Mouse (Mus musculus): ENCODE data around the gene Vsx2. TPM values are rescaled to one million over a fixed set of nuclear protein-coding genes. Genes with fewer than 3 reads are reported as not detected.

The Vsx2 gene
- total RNA-seq (2023), result not detected in 4 replicates

GRCm38 (mm10) chr12:84569336-84569970, at the start of gene Vsx2:
Gene Vsx2, plus strand, starts transcription at chr12:84569762.

DNA sequence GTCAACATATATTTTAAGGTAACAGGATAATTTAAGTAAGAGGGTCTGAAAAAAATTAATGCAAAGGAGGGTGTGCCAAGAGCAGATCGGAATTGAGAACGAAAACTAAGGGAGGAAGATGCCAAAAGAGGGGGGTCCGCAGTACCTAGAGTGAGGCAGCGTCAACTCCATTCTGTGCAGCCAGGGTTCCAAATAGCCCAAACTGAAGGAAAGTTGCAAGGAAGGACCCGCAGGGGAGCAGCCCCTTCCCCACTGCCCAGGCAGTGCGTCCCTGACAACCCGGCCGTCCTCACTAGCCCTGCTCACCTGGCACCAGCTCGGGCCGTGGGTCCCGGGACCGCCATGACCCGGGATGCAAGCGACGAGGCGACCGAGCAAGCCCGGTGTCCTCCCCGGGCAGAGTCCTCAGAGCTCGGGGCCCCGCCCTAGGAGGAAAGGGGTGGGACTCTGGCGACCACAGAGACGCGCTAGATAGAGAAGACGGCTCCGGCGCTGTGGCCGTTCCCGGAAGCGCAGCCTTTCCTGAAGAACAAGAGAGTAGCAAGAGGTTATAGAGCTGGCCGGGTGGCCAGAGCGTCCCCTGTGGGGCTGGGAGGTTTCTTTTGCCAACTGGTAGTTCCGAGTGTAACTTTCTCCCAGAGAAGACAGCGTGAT, 47.5 kb downstream of the Vsx2 start, which contains the start of gene Abcd4:
Gene Abcd4, minus strand, starts transcription at position 437 of the 654 bp plus-strand sequence.

DNA sequence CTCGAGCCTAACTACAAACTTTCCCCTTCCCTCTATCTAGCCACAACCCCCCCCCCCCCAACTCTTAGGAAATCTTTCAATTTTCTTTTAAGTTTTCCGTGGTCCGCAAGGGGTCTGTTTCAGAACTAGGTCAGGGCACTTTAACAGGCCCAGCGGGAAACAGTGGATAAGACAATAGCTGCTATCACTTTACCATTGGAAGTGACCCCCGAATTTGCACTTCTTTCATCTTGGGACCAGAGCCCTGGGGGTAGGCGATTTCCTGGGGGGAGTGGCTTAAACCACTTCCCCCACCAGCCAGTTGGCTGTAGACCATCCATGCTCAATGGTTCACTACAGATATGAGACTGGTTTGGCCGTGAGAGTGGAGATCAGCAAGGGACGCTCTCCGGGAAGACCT, 71.1 kb downstream of the Vsx2 start, which contains the start of gene Vrtn:
Gene Vrtn, plus strand, starts transcription at position 366 of the 400 bp plus-strand sequence.

Other genes with a start within 250 kb of the Vsx2 start
- gene Coq6, start 208.1 kb upstream of the Vsx2 start, total RNA-seq (2023), result 23.4 to 34.3 TPM (median 28.3 TPM) in 4 replicates
- gene Fam161b, start 207.9 kb upstream of the Vsx2 start, total RNA-seq (2023), result 1.4 to 2.8 TPM (median 2.6 TPM) in 4 replicates
- 26.8 to 33.3 TPM (median 29.1 TPM) in 4 replicates for gene Entpd5, start 160.7 kb upstream of the Vsx2 start, total RNA-seq (2023)
- 0.77 to 1.7 TPM (median 1.6 TPM) in 4 replicates for gene Bbof1, start 160.7 kb upstream of the Vsx2 start, total RNA-seq (2023)
- 45.3 to 47.8 TPM (median 46.1 TPM) in 4 replicates for gene Rnf113a2, start 152.6 kb upstream of the Vsx2 start, total RNA-seq (2023)
- gene Aldh6a1, start 118.8 kb upstream of the Vsx2 start, total RNA-seq (2023), result 6.7 to 11.9 TPM (median 7.9 TPM) in 4 replicates
- 17.2 to 23.1 TPM (median 22.6 TPM) in 4 replicates for gene Lin52, start 118.3 kb upstream of the Vsx2 start, total RNA-seq (2023)
- gene Abcd4, start 47.7 kb downstream of the Vsx2 start, total RNA-seq (2023), result 17.5 to 20.0 TPM (median 18.4 TPM) in 4 replicates
- not detected in 4 replicates for gene Vrtn, start 71.3 kb downstream of the Vsx2 start, total RNA-seq (2023)
- gene Syndig1l, start 129.1 kb downstream of the Vsx2 start, total RNA-seq (2023), result not detected in 4 replicates
- 41.5 to 51.5 TPM (median 48.5 TPM) in 4 replicates for gene Npc2, start 203.4 kb downstream of the Vsx2 start, total RNA-seq (2023)
- 49.9 to 75.6 TPM (median 61.5 TPM) in 4 replicates for gene Isca2, start 203.5 kb downstream of the Vsx2 start, total RNA-seq (2023)